Mouse (Mus musculus) cerebellum, adult 9-10 months (tissue): ENCODE results near the gene Gm40193.
"Not testable (repeated sequence)": the region's sequence is repeated elsewhere in the genome, so short reads cannot be mapped to it uniquely, and the experiment has no call there.

ENCODE experiments used
- DNase-seq: peaks from one replicate; pipeline ENCODE4 v3.0.0; 2022

The Gm40193 gene

DNA sequence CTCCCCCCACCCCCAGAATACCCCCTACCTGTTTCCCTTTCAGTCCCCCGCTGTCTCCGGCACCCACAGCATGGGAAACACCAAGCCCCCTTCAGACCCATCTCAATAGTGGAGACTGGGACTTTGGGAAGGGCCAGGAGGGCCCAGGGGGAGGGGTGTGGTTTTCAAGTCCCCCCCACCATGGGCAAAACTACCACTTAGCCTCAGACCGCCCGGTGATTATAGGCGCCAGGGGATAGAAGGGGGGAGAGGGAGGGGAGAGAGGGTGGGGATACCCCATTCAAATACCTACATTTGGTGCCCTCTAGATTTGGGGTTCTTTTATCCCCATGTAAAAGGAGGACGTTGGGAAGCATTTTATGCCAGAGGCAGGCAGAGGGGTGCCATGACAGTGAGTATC lies at the start of gene Gm40193:
Gene Gm40193, minus strand, starts transcription at position 101 of the 400 bp plus-strand sequence.
- no peak for DNase-seq

- DNase-seq, result no peak
Measured at GRCm38 (mm10) chr11:70582196-70582595, 49.5 kb upstream of the Gm40193 start.

- DNase-seq, result no peak
Measured at GRCm38 (mm10) chr11:70580921-70581320, 48.2 kb upstream of the Gm40193 start.

DNA sequence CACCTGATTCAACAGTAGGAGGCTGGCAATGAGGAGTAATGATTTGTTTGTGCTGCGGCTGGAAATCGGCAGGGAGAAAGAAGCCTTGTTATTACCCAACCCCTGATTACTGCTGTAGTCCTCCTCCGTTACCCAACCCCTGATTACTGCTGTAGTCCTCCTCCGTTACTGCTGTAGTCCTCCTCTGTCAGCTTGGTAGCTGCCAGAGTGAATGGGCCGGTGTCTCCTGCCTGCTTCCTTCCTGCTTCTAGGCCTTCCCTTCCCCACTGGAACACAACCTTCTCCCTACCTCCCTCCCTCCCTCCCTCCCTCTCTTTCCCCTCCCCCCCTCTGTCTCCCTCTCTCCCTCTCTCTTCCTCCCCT lies 47.6 kb upstream of the Gm40193 start:
- DNase-seq, result no peak

DNA sequence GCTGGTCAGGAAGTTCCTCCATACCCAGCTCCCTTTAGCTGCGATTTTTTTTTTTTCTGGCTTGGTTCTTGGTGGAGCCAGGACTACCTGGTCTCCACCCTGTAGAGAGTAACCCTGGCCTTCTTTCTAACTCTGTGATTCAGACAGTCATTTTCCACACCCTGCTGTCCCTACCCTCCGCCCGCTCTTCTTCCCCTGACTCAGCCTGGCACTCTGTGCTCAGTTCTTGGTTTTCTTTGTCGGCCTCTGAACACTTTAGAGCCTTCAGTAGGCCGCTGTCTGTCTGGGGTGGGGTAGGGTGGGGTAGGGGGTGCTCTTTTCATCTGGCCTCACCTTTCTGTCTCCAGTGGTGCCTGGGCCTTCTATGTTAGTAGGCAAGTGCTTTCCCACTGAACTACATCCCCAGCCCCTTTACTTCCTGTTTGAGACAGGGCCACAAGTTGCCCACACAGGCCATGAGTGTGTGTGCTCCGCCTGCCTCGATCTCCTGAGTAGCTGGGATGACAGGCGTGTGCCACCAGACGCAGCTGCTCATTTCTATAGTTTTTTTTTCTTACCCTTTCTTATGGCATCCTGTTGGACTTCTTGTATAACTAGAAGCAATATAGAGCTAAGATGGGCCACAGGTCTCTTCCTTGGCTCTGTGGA lies 47.1 kb upstream of the Gm40193 start:
- no peak for DNase-seq

DNA sequence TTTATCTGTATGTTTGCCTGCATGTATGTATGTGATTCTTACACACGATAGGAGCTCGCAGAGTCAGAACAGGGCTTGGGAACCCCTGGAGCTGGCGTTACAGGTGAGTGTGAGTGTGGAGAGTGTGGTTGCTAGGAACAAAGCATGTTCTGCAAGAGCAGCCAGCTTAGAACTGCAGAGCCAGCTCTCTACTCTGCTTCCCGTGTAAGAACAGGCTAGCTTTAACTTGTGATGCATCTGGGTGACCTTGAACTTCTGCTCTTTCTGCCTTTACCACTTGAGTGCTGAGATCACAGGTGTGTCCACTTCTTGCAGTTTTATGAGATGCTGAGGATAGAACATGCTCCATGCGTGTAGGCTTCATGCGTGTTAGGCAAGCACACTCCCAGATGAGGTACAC lies 46.2 kb upstream of the Gm40193 start:
- DNase-seq, result no peak

- no peak for DNase-seq
Measured at GRCm38 (mm10) chr11:70577201-70577600, 44.5 kb upstream of the Gm40193 start.

DNA sequence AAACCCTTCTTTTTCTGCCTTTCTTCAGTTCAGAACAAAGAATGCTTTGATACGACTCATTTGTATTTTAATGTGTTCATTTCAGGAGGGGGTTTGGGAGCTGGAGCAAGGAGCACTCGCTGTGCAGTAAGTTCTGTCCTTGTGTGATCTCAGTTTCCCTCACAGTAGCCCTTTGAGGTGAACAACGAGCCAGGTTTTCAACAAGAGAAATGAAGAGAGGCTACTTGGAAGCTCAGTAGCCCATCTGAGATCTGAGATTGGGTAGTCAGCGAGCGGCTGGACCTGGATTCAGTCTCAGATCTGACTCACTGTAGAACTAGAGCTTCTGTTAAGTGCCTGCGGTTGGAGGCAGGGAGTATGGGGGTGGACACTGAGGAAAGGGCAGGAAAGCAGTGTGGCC lies 41.1 kb upstream of the Gm40193 start:
- DNase-seq, result no peak

GRCm38 (mm10) chr11:70572348-70572902 lies 39.7 kb upstream of the Gm40193 start:
- no peak for DNase-seq

DNA sequence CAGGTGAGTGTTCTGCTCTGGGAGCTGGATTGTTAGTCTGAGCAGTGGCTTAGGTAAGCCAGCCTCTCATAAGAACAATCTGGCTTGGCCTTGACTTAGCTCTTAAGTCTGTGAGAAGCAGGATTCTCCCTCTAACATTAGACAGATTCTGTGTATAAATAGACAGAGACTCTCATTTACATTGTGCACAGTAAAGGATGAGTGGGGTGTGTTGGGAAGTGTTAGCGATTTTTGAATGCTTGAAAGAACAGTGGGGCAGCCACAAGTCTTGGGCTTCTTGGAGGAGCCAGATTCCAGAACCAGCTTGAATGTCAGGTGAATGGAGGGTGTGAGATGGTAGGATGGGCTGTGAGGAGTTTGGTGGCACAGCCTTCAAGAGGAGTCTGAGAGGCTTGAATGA lies 38.9 kb upstream of the Gm40193 start:
- DNase-seq, result no peak

- DNase-seq, result not testable (repeated sequence)
Measured at GRCm38 (mm10) chr11:70570614-70571013, 37.9 kb upstream of the Gm40193 start.

DNA sequence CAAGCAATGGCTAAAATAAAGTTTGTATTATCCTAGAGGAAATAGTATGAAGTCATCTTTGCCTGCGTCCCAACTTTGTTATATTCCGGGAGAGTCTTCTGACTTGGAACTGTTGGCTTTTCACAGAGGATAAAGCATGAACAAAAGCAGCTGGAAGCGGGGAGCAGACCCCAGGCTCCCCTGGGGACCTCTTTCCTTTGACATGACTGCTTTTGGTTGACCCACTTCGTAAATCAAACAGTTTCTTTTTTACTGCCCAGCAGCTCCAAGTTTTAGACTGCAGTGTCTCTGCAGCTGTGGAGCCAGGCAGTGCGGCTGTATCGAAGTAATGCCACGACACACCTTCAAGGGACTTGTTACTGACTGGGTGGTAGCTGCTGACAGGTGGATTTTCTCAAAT lies 33.8 kb upstream of the Gm40193 start:
- no peak for DNase-seq

- no peak for DNase-seq
Measured at GRCm38 (mm10) chr11:70564276-70564873, 31.6 kb upstream of the Gm40193 start.

DNA sequence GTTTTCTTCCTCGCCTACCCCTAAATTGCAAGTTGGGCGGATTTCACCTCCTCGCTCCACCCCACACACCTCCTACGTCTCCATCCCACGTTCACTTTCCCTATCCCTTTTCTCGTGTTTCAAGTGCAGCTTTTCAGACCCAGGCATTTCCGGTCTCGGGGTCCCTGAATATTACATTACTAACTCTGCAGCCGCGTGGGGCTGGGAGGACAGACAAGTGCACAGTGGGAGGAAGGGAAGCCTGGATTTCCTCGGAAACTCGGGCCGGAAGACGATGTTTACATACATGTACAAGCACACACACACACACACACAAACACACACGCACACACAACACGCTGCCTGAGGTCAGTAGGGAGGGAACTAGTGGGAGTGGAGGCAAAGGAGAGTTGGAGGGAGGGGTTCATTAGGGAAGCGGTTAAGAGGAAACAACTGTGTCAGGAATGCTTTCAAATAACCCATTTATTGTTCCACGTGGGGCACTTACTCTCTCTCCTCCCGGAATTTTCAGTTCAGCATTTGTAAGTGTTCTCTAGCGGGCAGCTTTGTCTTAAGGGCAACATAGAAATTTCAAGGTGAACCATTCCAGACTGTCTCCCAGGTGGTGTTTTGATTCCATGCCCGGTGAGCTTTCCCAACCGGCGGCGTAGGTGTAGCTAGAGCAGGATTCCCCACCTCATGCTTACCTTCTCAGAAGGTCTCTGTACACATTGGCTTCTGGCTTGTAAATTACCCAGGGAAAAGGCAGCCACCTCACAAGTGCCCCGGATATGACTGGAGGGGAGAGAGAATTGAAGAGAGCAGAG lies 30.9 kb upstream of the Gm40193 start:
- DNase-seq, result peak; percentile 46

- no peak for DNase-seq
Measured at GRCm38 (mm10) chr11:70562995-70563469, 30.3 kb upstream of the Gm40193 start.

- DNase-seq, result peak; percentile 84
Measured at GRCm38 (mm10) chr11:70562287-70562994, 29.7 kb upstream of the Gm40193 start, which contains the start of gene Mink1. Mink1 (plus strand) TSS chr11:70562881.

GRCm38 (mm10) chr11:70561937-70562286 lies 29.2 kb upstream of the Gm40193 start:
- no peak for DNase-seq

DNA sequence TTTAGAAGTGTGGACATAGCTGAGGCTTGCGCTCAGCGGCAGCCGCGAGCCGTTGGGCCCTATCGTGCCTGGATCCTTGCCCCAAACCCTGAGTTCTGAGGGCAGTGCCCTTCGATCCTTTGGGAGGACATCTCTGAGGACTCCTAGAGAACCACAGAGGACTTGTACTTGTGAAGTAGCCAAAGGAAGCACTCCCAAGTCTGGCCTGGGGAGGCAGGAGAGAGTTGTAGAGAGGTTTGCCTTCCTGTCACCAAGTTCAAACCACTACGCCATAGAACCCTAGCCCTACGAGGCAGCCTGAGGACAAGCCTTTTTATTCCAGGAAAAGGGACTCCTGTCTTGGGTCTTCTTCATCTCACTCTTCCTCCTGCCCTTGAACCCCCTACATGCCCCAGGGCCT lies 24.8 kb upstream of the Gm40193 start:
- no peak for DNase-seq

DNA sequence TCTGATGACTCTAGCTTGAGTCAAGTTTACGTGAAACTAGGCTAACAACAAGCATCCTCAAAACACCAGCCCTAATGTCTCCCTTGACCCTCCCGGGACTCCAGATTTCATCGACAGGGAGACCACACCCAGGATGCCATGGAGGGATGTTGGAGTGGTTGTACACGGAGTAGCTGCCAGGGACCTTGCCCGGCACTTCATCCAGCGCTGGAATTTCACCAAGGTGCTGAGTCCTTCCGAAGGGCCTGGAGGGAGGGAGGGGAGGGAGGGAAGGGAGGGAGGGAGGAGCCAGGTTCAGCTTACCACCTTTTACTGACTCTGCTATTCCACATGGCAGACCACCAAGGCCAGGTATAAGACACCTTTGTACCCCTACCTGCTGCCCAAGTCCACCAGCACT lies 21.2 kb upstream of the Gm40193 start:
- no peak for DNase-seq

DNA sequence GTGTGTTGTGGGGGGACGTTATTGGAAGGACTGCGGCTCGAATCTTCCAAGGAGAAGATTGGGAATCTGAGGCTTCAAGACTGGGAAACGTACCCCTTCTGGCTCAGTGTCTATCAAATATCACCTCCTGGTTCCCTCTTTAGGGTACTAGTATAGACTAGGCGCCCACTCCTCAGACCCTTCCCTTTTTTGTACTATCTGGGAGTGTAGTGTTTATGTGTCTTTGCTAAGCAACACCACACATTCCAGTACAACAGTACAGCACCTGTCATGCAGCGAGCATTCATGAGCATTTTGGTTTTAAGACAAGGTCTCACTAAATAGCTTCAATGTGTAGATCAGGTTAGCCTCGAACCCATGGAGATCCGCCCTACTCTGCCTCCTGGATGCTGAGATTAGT lies 18.8 kb upstream of the Gm40193 start:
- no peak for DNase-seq

DNA sequence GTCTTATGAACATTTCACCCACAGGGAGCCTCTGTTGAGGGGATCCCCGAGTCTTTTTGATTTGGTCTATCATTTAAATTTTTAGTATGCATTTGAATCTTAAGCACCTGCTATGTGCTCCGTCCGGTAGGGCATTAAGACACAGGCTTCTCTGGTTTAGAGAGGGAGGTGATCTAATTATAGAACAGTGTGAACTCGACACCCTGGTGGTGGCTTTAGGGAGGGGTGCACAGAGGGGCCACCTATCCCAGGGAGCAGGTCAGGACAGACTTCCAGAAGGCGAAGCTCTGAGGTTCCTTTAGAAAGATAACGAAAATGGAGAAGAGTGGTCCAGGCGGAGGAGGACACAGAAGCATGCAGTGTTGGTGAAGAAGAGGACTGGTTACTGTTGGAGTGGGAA lies 11.8 kb upstream of the Gm40193 start:
- DNase-seq, result no peak

DNA sequence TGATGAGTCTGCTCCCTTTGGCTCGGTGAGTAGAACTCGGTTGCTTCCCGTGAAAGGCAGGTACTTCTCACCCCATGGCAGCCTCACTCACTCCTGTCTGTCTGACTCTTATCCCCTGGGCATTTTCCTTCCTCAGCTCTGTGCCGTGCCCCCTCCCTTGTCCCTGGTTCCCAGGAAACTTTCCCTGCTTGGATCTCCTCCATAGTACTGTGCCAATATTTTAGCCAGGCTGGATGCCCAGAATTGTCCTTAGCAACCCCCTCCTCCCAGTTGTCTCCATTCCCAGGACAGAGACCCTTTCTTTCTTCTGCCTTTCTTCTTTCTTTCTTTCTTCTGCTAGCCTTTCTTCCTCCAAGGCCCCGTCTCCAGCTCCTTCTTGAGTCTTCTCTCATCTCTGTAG lies 8.7 kb upstream of the Gm40193 start:
- no peak for DNase-seq

GRCm38 (mm10) chr11:70540928-70541327 lies 8.2 kb upstream of the Gm40193 start:
- DNase-seq, result no peak
